Mouse (Mus musculus) liver, embryonic 15.5 days (tissue): ENCODE data around the gene Larp4. TPM values are rescaled to one million over a fixed set of nuclear protein-coding genes. Genes with fewer than 3 reads are reported as not detected.
A peak's percentile ranks its signal among the peaks of the same experiment; 100 is the strongest.

Experiments used
- ATAC-seq: fragments of 200-750 bp; cut with Nextera tagmentation; 2 replicates; pipeline ENCODE4 v1.8.0; 2017; ENCODE audit warnings: moderate number of reproducible peaks, mild to moderate bottlenecking, moderate library complexity; ENCODE audit not compliant: insufficient read depth
- H3K27ac ChIP-seq: fragments of 300-500 bp; sonication (generic); replicated peaks from 2 replicates; pipeline ENCODE4 v1.5.1; 2015; ENCODE audit warnings: mild to moderate bottlenecking, inconsistent platforms
- H3K27me3 ChIP-seq: fragments of 300-500 bp; sonication (generic); 2 replicates; pipeline ENCODE4 v1.6.1; 2015; ENCODE audit warnings: mild to moderate bottlenecking, inconsistent platforms
- H3K36me3 ChIP-seq: fragments of 300-500 bp; sonication (generic); replicated peaks from 2 replicates; pipeline ENCODE4 v1.6.1; 2015; ENCODE audit warnings: moderate library complexity, mild to moderate bottlenecking, inconsistent platforms
- H3K4me1 ChIP-seq: fragments of 300-500 bp; sonication (generic); replicated peaks from 2 replicates; pipeline ENCODE4 v1.6.1; 2015; ENCODE audit warnings: inconsistent platforms
- H3K4me2 ChIP-seq: fragments of 300-500 bp; sonication (generic); 2 replicates; pipeline ENCODE4 v1.6.1; 2015; ENCODE audit warnings: moderate library complexity, mild to moderate bottlenecking, inconsistent platforms
- H3K4me3 ChIP-seq: fragments of 300-500 bp; sonication (generic); replicated peaks from 2 replicates; pipeline ENCODE4 v1.5.1; 2015; ENCODE audit warnings: mild to moderate bottlenecking, inconsistent platforms
- H3K9ac ChIP-seq: fragments of 300-500 bp; sonication (generic); 2 replicates; pipeline ENCODE4 v1.6.1; 2015; ENCODE audit warnings: moderate library complexity, mild to moderate bottlenecking, inconsistent platforms
- H3K9me3 ChIP-seq: fragments of 300-500 bp; sonication (generic); replicated peaks from 2 replicates; pipeline ENCODE4 v1.6.1; 2016; ENCODE audit warnings: inconsistent platforms
- WGBS: fragments of 180-500 bp; shearing (Covaris S2); methylation state at CpG from one replicate; pipeline ENCODE4 v1.1.7; 2015; ENCODE audit warnings: mixed read lengths; ENCODE audit not compliant: insufficient replicate concordance; 5-methylcytosine and 5-hydroxymethylcytosine counted together
- polyA plus RNA-seq: library from polyadenylated mRNA; unstranded; fragments of >200 nt; fragmentation: Nextera tagmentation; extraction: Ambion mirVana; gene quantifications from 2 replicates; pipeline ENCODE4 v1.2.1, GENCODE M21; 2015

Gene Larp4
- polyA plus RNA-seq, 1 experiment from 2014 or later: 15.9 TPM

GRCm38 (mm10) chr15:100006180-100006579 is 36.3 kb downstream of the Larp4 start:
- no peak overlapping the region for H3K9ac ChIP-seq
- peaks cover 89% of the 10 kb centered on the region for H3K36me3 ChIP-seq
- H3K27ac ChIP-seq: no peak overlapping the region
- H3K4me1 ChIP-seq: no peaks in the 10 kb centered on the region
- H3K9me3 ChIP-seq: no peaks in the 10 kb centered on the region
- ATAC-seq: no peak
- H3K4me2 ChIP-seq: no peak overlapping the region
- H3K4me3 ChIP-seq: no peak overlapping the region
- H3K27me3 ChIP-seq: no peaks in the 10 kb centered on the region

GRCm38 (mm10) chr15:100018280-100018899 is 48.5 kb downstream of the Larp4 start:
- Histone ChIP-seq H3K27ac (no peak overlapping the region), H3K9me3 (no peaks in the 10 kb centered on the region), H3K4me3 (no peak overlapping the region), H3K4me1 (0 out of 2 replicates have a peak, but pooled peaks cover 5% of the 10 kb centered on the region), H3K36me3 (peaks cover 8% of the 10 kb centered on the region), H3K9ac (no peak overlapping the region), H3K4me2 (no peak overlapping the region), H3K27me3 (no peaks in the 10 kb centered on the region)
- WGBS: 66% methylated on average over 6 of the region's 6 CpGs
- no peak for ATAC-seq

- WGBS: 82% methylated on average over 1 of the region's 1 CpGs
- H3K27me3 ChIP-seq: no peaks in the 10 kb centered on the region
- no peaks in the 10 kb centered on the region for H3K9me3 ChIP-seq
- H3K4me3 ChIP-seq: no peak overlapping the region
- no peak overlapping the region for H3K4me2 ChIP-seq
- peaks cover 12% of the 10 kb centered on the region for H3K4me1 ChIP-seq
- no peak overlapping the region for H3K9ac ChIP-seq
- no peak overlapping the region for H3K27ac ChIP-seq
- no peaks in the 10 kb centered on the region for H3K36me3 ChIP-seq
- ATAC-seq: no peak
These were observed 51.3 kb downstream of the Larp4 start for GRCm38 (mm10) chr15:100021175-100021574.

- Histone ChIP-seq H3K4me2 (no peak overlapping the region), H3K36me3 (no peaks in the 10 kb centered on the region), H3K27ac (no peak overlapping the region), H3K4me3 (no peak overlapping the region), H3K4me1 (peaks cover 12% of the 10 kb centered on the region), H3K9ac (no peak overlapping the region), H3K27me3 (no peaks in the 10 kb centered on the region), H3K9me3 (no peaks in the 10 kb centered on the region)
- ATAC-seq: no peak
- WGBS: 12% methylated on average over 5 of the region's 5 CpGs
These were observed 53.1 kb downstream of the Larp4 start for GRCm38 (mm10) chr15:100022923-100023322.

- Histone ChIP-seq H3K4me1 (peaks cover 12% of the 10 kb centered on the region), H3K27ac (no peak overlapping the region), H3K4me3 (no peak overlapping the region), H3K9me3 (no peaks in the 10 kb centered on the region), H3K36me3 (no peaks in the 10 kb centered on the region), H3K4me2 (no peak overlapping the region; the same call in none of the 2 replicates), H3K9ac (no peak overlapping the region), H3K27me3 (no peaks in the 10 kb centered on the region)
- no peak for ATAC-seq
- 58% methylated on average over 11 of the region's 11 CpGs for WGBS
These were observed 55.4 kb downstream of the Larp4 start for GRCm38 (mm10) chr15:100025076-100025834.

GRCm38 (mm10) chr15:100028133-100028532 is 58.3 kb downstream of the Larp4 start:
- no peaks in the 10 kb centered on the region for H3K9me3 ChIP-seq
- H3K27me3 ChIP-seq: no peaks in the 10 kb centered on the region
- no peak overlapping the region for H3K4me2 ChIP-seq
- no peak overlapping the region for H3K4me3 ChIP-seq
- H3K36me3 ChIP-seq: no peaks in the 10 kb centered on the region
- no peak for ATAC-seq
- no peak overlapping the region for H3K27ac ChIP-seq
- H3K4me1 ChIP-seq: peaks cover 10% of the 10 kb centered on the region
- no peak overlapping the region for H3K9ac ChIP-seq
- 61% methylated on average over 2 of the region's 2 CpGs for WGBS

GRCm38 (mm10) chr15:100029497-100029896 is 59.6 kb downstream of the Larp4 start:
- Histone ChIP-seq H3K4me1 (peaks cover 5% of the 10 kb centered on the region), H3K27me3 (no peaks in the 10 kb centered on the region), H3K4me2 (no peak overlapping the region), H3K9ac (no peak overlapping the region), H3K36me3 (no peaks in the 10 kb centered on the region), H3K27ac (no peak overlapping the region), H3K9me3 (no peaks in the 10 kb centered on the region), H3K4me3 (no peak overlapping the region)
- 69% methylated on average over 8 of the region's 8 CpGs for WGBS
- no peak for ATAC-seq

GRCm38 (mm10) chr15:100029900-100030299 is 60.0 kb downstream of the Larp4 start:
- H3K36me3 ChIP-seq: no peaks in the 10 kb centered on the region
- H3K27ac ChIP-seq: no peak overlapping the region
- H3K9ac ChIP-seq: no peak overlapping the region
- no peak for ATAC-seq
- H3K4me3 ChIP-seq: no peak overlapping the region
- H3K4me1 ChIP-seq: peaks cover under 1% of the 10 kb centered on the region
- H3K9me3 ChIP-seq: no peaks in the 10 kb centered on the region
- no peaks in the 10 kb centered on the region for H3K27me3 ChIP-seq
- WGBS: 72% methylated on average over 2 of the region's 2 CpGs
- H3K4me2 ChIP-seq: no peak overlapping the region

- H3K27me3 ChIP-seq: peaks cover 6% of the 10 kb centered on the region; the same call in 1 of the 2 replicates
- H3K9ac ChIP-seq: no peak overlapping the region
- no peak overlapping the region for H3K4me3 ChIP-seq
- ATAC-seq: no peak
- H3K9me3 ChIP-seq: no peaks in the 10 kb centered on the region
- H3K36me3 ChIP-seq: no peaks in the 10 kb centered on the region
- H3K4me2 ChIP-seq: no peak overlapping the region
- WGBS: 74% methylated on average over 3 of the region's 3 CpGs
- no peak overlapping the region for H3K27ac ChIP-seq
- H3K4me1 ChIP-seq: no peaks in the 10 kb centered on the region
These were observed 62.7 kb downstream of the Larp4 start for GRCm38 (mm10) chr15:100032546-100032945.

GRCm38 (mm10) chr15:100038470-100038971 is 68.7 kb downstream of the Larp4 start, which contains the start of gene Dip2b:
Dip2b (plus strand) TSS chr15:100038664.
- Histone ChIP-seq H3K9ac (peak within 1 kb of the TSS; percentile 78), H3K4me1 (peaks cover 35% of the 10 kb centered on the region), H3K4me3 (peak within 1 kb of the TSS; percentile 81), H3K9me3 (no peaks in the 10 kb centered on the region), H3K36me3 (no peaks in the 10 kb centered on the region), H3K27me3 (peaks cover 42% of the 10 kb centered on the region), H3K27ac (peak within 1 kb of the TSS; percentile 79), H3K4me2 (peak within 1 kb of the TSS; percentile 98)
- peak; percentile 90 for ATAC-seq
- WGBS: under 1% methylated on average over 68 of the region's 68 CpGs

GRCm38 (mm10) chr15:100039001-100039701 is 69.3 kb downstream of the Larp4 start:
- Histone ChIP-seq H3K36me3 (no peaks in the 10 kb centered on the region), H3K4me2 (peak overlapping the region; percentile 98), H3K27ac (peak overlapping the region; percentile 79), H3K4me1 (peaks cover 35% of the 10 kb centered on the region), H3K9ac (peak overlapping the region; percentile 78), H3K27me3 (peaks cover 42% of the 10 kb centered on the region), H3K4me3 (peak overlapping the region; percentile 81), H3K9me3 (no peaks in the 10 kb centered on the region)
- ATAC-seq: no peak; the same call in none of the 2 replicates
- under 1% methylated on average over 36 of the region's 36 CpGs for WGBS
